Mouse (Mus musculus) activated CD4-positive, CD25-positive, alpha-beta regulatory T cell, adult 4 months (primary cell): Measurements from ENCODE around the gene Cdt1. TPM values are rescaled to one million over a fixed set of nuclear protein-coding genes. Genes with fewer than 3 reads are reported as not detected.

ENCODE experiments used
- ATAC-seq: one replicate; pipeline ENCODE4 v1.8.0; 2017
- polyA plus RNA-seq, 2 experiments: library from polyadenylated mRNA; unstranded; fragments of 100-300 nt; shearing (Covaris generic); gene quantifications; one replicate each; pipeline ENCODE4 v1.2.1; 2017

Cdt1 gene
- 10 to 100 TPM; 10.4 to 13.0 TPM for polyA plus RNA-seq

GRCm38 (mm10) chr8:122567361-122568108 is at the start of gene Cdt1:
Gene Cdt1, plus strand, starts transcription at chr8:122568015.
- ATAC-seq: peak; percentile 76

- no peak for ATAC-seq
These were observed 47.2 kb upstream of the Cdt1 start for GRCm38 (mm10) chr8:122520611-122521010.

GRCm38 (mm10) chr8:122522796-122523651 is 44.8 kb upstream of the Cdt1 start:
- ATAC-seq: no peak

GRCm38 (mm10) chr8:122523652-122524360 is 44.0 kb upstream of the Cdt1 start:
- ATAC-seq: no peak

- ATAC-seq: no peak
These were observed 43.3 kb upstream of the Cdt1 start for GRCm38 (mm10) chr8:122524506-122524905.

GRCm38 (mm10) chr8:122525004-122525403 is 42.8 kb upstream of the Cdt1 start:
- no peak for ATAC-seq

- ATAC-seq: no peak
These were observed 41.7 kb upstream of the Cdt1 start for GRCm38 (mm10) chr8:122526084-122526483.

- ATAC-seq: no peak
These were observed 41.2 kb upstream of the Cdt1 start for GRCm38 (mm10) chr8:122526526-122527170.

GRCm38 (mm10) chr8:122527937-122528336 is 39.9 kb upstream of the Cdt1 start:
- ATAC-seq: no peak

GRCm38 (mm10) chr8:122529159-122529558 is 38.7 kb upstream of the Cdt1 start:
- no peak for ATAC-seq

GRCm38 (mm10) chr8:122531312-122531711 is 36.5 kb upstream of the Cdt1 start:
- ATAC-seq: no peak

- ATAC-seq: no peak
These were observed 30.8 kb upstream of the Cdt1 start for GRCm38 (mm10) chr8:122537033-122537432.

GRCm38 (mm10) chr8:122537812-122538211 is 30.0 kb upstream of the Cdt1 start:
- ATAC-seq: no peak

- ATAC-seq: no peak
These were observed 29.3 kb upstream of the Cdt1 start for GRCm38 (mm10) chr8:122538310-122539076.

- no peak for ATAC-seq
These were observed 23.7 kb upstream of the Cdt1 start for GRCm38 (mm10) chr8:122544138-122544537.

- ATAC-seq: no peak
These were observed 21.6 kb upstream of the Cdt1 start for GRCm38 (mm10) chr8:122546066-122546755.

GRCm38 (mm10) chr8:122546811-122547453 is 20.9 kb upstream of the Cdt1 start:
- no peak for ATAC-seq

- peak; percentile 62 for ATAC-seq
These were observed 20.0 kb upstream of the Cdt1 start for GRCm38 (mm10) chr8:122547815-122548214.

- no peak for ATAC-seq
These were observed 19.5 kb upstream of the Cdt1 start for GRCm38 (mm10) chr8:122548331-122548730.

- peak; percentile 38 for ATAC-seq
These were observed 18.9 kb upstream of the Cdt1 start for GRCm38 (mm10) chr8:122548891-122549439.
